Mouse (Mus musculus) frontal cortex, postnatal 14 days (tissue): ENCODE measurements around the gene Hoxb4.

Source experiments
- DNase-seq, 2 experiments: peaks; one replicate each; pipeline ENCODE4 v3.0.0; 2022; ENCODE audit warnings: low spot score in 2 of 2

Hoxb4 gene

DNA sequence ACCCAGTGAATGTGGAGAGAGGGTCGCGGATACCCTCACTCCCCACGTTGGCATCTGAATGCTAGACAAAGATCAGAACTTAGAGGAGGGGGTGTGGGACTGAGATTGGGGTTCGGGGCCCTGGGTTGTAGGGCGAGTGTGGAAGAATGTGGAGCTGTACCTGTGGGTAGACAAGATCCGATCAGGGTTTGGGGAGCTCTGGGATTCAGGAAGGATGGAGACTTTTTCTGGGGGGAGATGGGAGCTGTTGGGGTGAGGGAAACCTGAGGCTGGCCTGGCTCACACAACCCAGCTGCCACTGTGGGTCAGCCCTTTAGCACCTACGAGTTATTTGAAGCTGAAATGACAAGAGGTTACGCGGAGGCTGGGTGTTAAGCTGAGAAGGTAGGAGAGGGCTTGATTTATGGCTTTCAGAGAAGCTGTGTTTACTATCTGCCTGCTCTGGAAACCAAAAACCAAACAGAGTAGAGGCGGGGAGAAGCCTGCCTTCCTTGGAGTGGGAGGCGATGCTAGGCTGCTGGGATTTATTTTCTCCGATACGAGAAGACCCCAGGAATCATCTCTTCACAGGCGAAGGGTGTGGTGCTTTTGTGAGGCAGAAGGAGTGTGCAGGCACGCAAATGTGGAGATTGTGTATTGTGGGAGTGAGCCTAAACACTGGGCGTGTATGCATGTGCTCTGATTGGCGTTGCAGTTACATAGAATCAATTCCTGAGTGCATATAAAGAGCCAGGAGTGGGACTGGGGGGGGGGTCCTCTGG is 15.4 kb downstream of the Hoxb4 start:
- no peak for DNase-seq

DNA sequence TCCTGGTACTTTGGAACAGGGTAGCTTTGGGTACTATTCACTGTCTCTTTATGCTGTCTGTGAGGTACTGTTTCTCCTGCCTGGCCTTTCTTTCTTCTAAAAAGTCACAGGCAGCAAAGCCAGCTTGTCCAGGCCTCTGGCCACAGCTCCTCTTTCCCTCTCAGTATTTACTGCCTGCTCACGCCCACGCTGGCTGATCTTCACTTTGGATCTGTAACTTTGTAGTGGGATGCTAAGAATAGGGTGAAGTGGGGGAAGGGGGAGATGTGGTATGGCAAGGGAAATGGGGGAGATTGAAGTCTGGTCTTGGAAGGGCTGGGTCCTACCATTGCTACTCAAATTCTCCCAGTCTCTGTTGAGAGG is 15.9 kb downstream of the Hoxb4 start:
- no peak for DNase-seq

DNA sequence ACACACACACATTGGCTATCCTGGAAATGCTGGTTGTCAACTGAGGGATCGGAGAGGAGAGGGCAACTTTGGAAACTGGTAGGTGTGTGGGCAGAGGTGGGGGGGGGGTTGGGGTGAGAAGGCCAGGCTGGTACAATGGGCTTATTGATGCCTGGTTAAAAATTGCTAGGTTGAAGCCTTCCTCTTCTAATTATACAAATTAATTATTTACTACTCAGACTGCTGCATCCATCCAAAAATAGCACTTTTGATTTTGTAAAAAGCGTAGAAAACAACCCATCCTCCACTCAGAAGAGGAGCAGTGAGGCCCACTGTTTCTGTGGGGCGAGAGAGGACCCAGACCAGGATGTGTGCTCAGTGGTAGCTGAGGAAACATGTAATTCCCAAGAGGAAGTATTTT is 16.9 kb downstream of the Hoxb4 start:
- no peak for DNase-seq

DNA sequence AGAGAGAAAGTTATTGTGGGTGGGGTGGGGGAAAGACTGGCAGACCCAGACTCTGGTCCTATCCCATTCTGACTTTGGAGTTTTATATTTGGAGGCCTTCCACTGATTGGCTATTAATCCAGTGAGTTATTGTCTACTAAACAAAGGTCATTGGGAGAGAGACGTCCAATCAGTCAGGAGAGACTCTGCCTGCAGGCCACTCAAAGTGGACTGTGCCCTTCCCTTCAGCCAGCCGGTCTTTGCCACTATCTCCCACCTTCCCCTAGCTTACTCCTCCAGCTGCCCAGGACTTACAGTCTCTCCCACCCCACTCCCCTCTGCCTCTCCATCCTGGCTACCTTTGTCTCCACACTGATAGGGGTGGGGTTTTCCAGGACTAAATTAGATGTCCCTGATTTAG is 18.5 kb downstream of the Hoxb4 start:
- no peak for DNase-seq

DNA sequence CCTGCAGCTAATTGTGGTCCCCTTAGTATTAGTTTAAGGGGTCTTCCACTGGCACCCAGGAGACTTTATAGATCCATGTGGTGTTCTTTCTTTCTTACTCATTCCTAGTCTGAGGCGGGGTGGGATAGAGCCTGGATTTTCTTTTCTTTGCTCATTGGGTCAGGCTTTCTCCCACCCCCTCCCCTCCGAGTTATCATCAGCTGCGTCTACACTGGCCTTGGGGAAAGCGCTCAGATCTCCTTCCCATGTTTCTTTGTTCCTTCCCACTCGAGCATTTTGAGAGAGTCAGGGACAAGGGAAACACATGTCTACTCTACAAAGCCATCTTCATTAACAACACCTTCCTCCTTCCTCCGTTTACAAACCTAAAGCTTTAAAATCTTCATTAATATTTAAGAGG is 19.0 kb downstream of the Hoxb4 start:
- DNase-seq, result no peak

DNA sequence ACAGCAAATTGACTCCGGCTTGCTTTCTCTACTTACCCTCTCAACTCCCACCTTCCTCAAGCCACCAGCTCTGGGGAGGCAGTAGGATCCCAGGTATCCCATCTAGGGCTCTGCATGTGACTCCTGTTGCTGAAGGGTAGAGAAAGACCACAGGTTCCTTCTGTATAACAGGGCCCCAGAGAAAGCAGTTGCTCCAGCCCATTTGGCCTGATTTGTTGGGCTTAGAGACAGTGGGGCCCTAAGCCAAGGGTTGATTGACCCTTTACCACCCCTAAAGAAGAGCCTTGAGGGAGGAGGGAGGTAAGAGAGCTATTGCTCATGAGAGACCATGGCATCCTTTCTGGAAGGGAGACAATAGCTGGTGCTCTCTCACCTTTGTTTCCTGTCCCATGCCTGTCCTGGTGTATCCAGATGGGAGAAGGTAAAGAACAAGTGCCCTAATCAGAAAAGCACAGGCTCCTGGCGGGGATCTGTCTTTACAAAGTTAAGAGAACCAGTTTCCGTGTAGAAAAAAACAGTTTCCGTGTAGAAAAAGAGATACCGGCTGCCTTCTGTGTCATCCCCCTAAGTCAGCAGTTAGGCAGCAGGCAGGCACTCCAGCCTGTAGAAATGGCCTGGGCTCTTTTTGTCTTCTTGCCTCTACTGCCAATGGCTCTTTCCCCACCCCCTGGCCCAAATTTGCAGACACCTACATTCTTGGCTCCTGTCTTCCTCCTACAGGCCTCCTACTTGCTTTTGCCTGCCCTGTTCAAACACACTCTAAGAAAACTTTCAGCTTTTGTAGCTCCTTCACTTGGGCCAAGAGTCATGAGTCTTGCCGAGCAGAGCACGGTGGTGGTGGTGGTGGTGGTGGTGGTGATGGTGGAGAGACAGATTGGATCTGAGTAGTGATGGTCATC is 21.1 kb downstream of the Hoxb4 start:
- no peak for DNase-seq

DNA sequence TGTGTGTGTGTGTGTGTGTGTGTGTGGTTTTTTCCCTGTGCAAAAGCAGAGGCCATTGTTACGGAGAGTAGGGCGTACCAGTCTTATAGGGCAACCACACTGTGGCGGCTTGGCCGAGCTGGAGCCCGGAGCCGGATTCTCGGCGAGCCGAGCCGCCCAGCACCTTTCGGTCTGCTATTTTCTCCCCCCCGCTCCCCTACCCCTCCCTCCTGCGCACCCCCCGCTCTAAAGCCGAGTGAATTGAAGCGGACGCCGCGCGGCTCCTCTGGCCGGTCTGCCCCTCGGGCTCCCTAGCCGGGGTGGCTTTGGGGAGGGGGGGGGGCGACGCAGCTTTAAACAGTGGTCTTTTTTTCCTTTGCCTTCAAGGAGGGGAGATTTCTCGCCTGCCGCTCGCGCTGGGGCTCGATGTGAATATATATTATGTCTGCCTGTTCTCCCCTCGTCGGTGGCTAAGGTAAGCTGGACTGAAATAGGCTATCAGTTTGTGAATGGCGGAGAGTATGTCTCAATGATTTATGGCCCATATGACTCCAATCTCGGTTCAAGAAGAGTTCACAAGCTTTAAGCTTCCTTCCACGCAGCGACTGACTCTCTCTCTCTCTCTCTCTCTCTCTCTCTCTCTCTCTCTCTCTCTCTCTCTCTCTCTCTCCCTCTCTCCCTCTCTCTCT is 22.8 kb downstream of the Hoxb4 start:
- DNase-seq, result no peak

DNA sequence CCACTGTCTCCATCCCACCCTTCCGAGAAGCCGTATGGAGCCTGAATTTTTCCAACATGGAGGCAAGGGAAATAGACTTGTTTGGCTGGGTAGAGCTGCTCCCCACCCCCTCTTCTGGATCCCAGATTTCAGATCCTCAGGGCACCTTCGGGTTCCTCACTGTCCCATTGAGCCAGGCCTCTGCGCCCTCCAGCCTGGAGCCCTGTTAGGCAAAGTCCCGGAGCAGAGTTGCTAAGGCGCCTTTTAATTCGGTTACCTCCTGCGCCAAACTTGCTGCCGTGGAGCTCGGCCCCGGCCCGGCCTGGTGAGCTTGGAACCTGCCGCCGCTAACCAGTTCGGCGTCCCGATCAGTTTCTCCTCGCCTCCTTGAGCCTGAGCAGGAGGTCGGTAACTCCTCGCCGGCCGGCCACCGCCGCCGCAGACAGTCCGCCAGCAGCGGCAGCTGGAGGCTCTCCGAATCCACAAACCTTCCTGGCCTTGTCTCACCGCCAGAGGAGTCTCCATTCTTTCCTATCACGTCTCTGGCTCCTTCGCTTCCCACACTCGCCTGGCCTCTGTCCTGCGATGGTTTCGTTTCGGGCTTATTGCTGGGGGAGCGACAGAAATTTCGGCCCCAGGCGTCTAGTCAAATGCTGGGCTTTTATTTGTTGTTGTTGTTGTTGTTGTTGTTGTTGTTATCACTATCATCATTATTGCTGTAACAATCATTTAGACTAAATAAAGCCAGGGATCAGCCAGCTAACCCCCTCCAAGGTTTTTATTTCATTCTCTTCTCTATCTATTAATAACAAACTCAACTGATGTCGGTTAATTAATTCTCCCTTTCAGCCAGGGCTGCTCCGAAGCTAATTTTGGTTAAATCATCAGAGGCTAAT is 23.9 kb downstream of the Hoxb4 start:
- DNase-seq, result no peak

DNA sequence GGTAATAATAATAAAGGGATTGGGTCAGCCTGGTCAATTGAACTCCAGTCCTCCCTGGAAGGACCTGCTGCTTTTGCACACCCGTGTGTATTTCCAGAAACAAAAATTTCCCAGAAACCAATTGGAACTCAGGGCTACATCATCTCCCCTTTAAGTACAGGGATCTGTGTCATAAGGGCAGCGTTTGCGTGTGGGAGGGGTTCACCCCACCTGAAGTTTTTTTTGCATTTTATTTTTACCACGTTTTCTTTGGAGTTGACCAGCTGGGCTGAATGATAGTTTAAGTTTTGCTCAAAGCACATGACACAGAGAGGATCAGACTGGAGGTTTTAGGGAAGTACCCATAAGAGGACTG is 24.5 kb downstream of the Hoxb4 start:
- DNase-seq, result no peak

DNA sequence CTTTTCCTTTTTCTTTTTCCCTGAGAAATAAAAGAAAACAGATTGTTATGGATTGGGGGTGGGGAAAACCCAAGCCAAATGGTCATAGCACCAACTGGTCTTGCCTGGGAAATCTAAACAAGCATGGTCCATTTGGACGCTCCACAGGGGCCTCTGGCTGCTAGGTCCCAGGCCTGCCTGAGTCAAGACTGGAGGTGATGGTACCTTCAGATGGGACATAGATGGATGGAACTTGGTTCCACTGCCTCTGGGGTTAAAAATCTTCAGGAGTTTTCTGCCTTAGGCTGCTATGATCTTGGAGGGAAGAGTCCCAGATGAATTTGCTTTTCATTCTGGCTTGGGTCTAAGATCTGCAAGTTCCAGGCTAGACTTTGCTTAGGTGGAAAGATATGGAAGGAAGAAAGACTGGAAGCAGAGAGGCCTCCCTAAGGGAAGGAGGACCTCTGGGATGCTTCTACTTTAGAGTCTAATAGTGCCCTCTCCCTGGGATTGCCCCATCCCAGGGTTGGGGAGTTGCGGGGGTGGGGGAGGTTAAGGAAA is 25.2 kb downstream of the Hoxb4 start:
- DNase-seq, result no peak

DNA sequence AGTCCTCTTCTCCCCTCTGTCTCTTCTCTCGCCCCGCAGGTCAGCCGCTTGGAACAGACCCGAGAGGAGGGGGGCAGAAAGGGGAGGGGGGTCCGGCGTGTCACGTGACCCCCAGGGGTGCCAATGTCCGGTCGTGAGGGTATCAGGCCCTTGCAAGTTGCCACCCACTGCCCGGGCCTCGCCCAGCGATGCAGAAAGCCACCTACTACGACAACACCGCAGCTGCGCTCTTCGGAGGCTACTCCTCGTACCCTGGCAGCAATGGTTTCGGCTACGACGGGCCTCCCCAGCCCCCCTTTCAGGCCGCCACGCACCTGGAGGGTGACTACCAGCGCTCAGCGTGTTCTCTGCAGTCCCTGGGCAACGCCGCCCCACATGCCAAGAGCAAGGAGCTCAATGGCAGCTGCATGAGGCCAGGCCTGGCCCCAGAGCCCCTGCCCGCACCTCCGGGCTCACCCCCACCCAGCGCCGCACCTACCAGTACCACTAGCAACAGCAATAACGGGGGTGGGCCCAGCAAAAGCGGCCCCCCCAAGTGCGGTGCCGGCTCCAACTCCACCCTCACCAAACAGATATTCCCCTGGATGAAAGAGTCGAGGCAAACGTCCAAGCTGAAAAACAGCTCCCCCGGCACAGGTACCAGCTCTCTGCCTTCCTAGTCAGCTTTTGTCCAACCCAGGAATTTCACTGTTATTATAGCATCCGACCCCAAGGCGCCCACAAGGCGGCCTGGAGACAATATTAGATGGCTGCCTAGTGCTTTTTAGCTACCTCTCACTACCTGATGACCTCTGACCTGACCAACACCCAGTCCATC is 26.2 kb downstream of the Hoxb4 start:
- DNase-seq, result no peak

DNA sequence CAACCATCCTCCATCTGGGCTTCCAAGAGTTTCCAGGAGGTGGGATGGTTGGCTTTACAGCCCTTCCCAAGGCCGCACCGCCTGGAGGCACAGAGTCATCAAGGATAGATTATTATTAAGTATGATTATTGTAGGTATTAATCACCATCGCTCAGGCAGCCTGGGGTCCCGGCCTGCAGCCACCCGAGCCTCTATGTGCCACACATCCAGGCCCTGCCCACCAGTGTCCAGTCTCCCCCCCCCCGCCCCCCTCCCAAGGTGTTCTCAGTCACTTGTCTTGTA is 26.8 kb downstream of the Hoxb4 start:
- DNase-seq, result no peak

DNA sequence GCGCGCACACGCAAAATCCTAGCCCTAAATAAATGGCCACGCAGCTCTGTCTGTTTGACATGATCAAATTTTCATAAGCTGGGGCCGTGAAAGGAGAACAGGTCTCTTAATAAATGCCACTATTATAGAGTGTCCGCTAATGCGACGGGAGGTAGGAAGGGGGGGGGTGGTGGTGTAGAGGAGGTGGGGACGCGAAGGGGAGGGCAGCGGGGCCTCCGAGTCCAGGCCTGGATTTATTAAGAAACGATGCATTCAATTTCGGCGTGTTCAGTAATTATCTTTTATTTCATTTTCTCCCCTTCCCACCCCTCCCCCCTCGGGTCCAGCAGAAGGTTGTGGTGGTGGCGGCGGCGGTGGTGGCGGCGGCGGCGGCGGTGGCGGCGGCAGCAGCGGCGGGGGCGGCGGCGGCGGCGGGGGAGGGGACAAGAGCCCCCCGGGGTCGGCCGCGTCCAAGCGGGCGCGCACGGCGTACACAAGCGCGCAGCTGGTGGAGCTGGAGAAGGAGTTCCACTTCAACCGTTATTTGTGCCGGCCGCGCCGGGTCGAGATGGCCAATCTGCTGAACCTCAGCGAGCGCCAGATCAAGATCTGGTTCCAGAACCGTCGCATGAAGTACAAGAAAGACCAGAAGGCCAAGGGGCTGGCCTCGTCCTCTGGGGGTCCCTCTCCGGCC is 27.3 kb downstream of the Hoxb4 start:
- DNase-seq, result no peak

DNA sequence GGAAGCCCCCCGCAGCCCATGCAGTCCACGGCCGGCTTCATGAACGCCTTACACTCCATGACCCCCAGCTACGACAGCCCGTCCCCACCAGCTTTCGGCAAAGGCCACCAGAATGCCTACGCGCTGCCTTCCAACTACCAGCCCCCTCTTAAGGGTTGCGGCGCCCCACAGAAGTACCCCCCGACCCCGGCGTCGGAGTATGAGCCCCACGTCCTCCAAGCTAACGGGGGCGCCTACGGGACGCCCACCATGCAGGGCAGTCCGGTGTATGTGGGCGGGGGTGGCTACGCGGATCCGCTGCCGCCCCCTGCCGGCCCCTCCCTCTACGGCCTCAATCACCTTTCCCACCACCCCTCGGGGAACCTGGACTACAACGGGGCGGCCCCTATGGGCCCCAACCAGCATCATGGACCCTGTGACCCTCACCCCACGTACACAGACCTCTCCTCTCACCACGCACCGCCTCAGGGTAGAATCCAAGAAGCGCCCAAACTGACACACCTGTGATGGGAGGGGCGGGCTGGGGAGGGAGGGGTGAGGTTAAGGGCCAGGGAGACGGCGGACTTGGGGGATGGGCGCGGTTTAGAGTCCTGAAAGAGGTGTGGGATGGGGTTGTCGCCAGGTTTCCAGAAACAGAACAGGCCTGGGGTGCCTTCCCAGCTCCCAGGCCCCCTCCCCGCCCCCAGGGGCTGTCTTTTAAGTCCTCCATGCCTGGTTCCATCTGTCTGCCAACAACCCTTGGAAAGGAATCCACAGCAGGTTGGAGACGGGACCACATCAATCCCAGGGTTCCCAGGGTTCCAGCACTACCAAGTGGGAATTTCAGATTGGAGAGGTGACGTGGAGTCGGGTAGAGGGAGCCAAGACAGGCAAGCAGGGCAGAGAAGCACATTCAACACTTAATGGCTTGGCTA is 28.1 kb downstream of the Hoxb4 start:
- DNase-seq, result no peak

DNA sequence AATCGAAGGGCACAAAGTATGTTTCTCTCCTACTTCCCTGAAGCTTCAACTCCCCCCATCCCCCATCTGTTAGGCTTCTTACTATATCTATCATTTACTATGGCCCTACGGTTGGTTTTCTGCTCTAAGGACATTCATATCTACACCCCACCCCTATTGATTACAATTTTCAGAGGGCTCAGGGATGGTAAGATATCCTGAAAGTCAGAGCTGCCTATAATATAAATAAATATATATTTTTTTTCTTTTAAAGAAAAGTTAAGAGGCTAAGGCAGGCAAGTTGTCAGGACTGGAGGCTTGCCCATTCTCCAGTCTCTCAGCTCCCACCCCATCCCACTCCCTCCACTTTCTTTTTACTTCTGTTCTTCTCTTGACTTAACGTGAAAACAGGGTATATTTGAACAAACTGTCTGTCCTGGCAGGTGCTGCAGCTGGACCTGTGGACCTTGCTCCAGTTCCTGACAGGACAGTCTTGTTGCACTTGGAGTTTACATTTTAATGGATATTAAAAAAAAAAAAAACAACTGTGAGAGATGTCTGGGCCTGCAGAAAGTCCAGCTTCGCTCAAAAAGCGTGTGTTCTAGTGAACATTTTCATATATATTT is 29.0 kb downstream of the Hoxb4 start:
- no peak for DNase-seq

DNA sequence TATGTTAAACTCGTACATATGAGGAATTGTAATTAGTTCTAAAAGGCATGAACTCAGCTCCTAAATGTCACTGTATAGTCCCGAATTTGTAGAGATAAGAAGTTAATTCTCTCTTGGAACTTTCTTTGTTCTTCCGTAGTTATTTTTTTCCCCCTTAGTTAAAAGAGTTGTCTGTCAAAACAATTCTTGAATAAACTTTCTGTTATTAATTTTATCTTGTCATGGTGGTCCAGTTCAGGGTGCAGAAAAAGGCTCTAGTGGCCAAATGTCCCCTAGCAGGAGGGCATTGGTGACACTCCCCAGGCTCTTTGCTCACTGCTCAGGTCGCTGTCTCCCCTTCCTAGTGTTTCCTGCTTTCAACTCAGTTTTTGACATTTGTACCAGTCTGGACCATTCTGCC is 29.6 kb downstream of the Hoxb4 start:
- no peak for DNase-seq

DNA sequence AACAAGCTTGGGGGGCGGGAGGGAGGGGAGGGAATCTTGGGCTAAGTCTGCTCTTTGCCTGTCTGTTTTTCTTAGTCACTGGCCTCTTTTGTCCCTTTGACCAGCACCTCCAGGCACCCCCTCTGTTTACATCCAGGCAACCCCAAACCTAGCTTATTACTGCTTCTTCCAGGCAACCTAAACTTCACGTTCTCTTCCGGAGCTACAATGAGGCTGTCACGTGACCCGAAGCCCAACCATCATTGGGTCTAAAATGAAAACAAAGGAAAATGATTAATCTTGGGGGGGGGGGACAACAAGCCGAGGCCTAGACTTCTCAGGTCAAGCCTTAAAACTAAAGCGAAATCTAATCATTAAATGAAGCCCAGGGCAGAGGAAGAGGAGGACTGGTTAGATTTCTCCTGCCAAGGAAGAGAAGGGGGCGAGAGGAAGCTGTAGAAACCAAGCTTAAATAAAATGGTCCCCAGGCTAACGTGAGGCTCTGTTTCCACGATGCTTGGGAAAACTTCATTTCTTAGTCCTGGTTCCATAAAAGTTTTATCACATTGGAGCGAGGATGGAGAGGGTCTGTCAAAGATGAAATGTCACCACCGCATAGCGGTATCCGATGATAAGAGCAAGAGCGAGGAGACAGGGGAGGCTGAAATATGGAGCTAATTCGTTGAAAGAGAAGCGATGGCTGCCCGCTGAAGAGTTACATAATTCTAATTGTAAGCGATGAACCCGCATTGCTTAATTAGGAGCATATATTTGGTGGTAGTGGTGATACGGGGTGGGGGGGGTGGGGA is 30.3 kb downstream of the Hoxb4 start:
- no peak for DNase-seq

DNA sequence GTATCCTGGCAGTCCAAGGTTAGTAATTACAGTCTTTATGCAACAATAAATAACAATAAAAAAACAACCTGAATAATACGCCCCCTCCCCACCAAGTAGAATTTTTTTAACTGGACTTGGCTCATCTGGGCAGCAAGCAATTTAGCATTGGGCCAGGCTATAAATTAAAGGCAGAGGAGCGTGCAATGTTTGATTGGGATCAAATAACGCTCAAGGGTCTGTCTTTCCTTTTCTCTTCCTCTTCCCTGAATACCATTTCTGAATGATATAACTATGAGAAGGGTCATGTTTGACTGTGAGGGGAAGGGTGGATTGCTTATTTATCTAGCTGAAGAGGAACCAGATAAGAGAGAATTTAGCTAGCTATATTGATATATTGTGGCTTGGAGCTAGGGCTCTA is 30.9 kb downstream of the Hoxb4 start:
- DNase-seq, result no peak
